Mouse (Mus musculus) limb, embryonic 11.5 days (tissue): ENCODE results near the gene Zfp341. TPM values are rescaled to one million over a fixed set of nuclear protein-coding genes. Genes with fewer than 3 reads are reported as not detected.

Experiments used
- ATAC-seq: fragments of 200-750 bp; cut with Nextera tagmentation; 2 replicates; pipeline ENCODE4 v1.8.0; 2017; ENCODE audit warnings: low read depth; ENCODE audit not compliant: insufficient number of reproducible peaks, low FRiP score, low TSS enrichment
- DNase-seq: peaks from one replicate; pipeline ENCODE4 v3.0.0-alpha.2; 2015; ENCODE audit warnings: low spot score
- H3K27ac ChIP-seq: fragments of 300-500 bp; sonication (generic); replicated peaks from 2 replicates; pipeline ENCODE4 v1.5.1; 2014; ENCODE audit warnings: low read depth, mild to moderate bottlenecking, low read length
- H3K27me3 ChIP-seq: fragments of 300-500 bp; sonication (generic); 2 replicates; pipeline ENCODE4 v1.6.1; 2014; ENCODE audit warnings: mild to moderate bottlenecking, low read length, mixed read lengths; ENCODE audit not compliant: control insufficient read depth, insufficient read depth
- H3K36me3 ChIP-seq: fragments of 300-500 bp; sonication (generic); 2 replicates; pipeline ENCODE4 v1.6.1; 2014; ENCODE audit warnings: mild to moderate bottlenecking, low read length, moderate library complexity, mixed read lengths; ENCODE audit not compliant: control insufficient read depth, insufficient read depth
- H3K4me1 ChIP-seq: fragments of 300-500 bp; sonication (generic); 2 replicates; pipeline ENCODE4 v1.6.1; 2014; ENCODE audit warnings: low read length, mixed read lengths; ENCODE audit not compliant: control insufficient read depth, insufficient read depth
- H3K4me2 ChIP-seq: fragments of 300-500 bp; sonication (generic); 2 replicates; pipeline ENCODE4 v1.6.1; 2014; ENCODE audit warnings: low read depth, mild to moderate bottlenecking, moderate library complexity; ENCODE audit not compliant: severe bottlenecking
- H3K4me3 ChIP-seq: fragments of 300-500 bp; sonication (generic); 2 replicates; pipeline ENCODE4 v1.5.1; 2014; ENCODE audit warnings: low read depth, low read length
- H3K9ac ChIP-seq: fragments of 300-500 bp; sonication (generic); 2 replicates; pipeline ENCODE4 v1.6.1; 2014; ENCODE audit warnings: mild to moderate bottlenecking, low read length
- H3K9me3 ChIP-seq: fragments of 300-500 bp; sonication (generic); 2 replicates; pipeline ENCODE4 v1.6.1; 2016; ENCODE audit warnings: low read length; ENCODE audit not compliant: control insufficient read depth
- WGBS: fragments of 180-500 bp; shearing (Covaris S2); extraction: QIAGEN DNeasy Blood & Tissue Kit; methylation state at CpG from one replicate; pipeline ENCODE4 v1.1.7; 2014; 5-methylcytosine and 5-hydroxymethylcytosine counted together
- polyA plus RNA-seq: library from polyadenylated mRNA; unstranded; fragments of >200 nt; fragmentation: Nextera tagmentation; extraction: Ambion mirVana; gene quantifications from 2 replicates; pipeline ENCODE4 v1.2.1, GENCODE M21; 2014

The Zfp341 gene
- polyA plus RNA-seq, 1 experiment from 2014 or later, result 0.91 TPM

DNA sequence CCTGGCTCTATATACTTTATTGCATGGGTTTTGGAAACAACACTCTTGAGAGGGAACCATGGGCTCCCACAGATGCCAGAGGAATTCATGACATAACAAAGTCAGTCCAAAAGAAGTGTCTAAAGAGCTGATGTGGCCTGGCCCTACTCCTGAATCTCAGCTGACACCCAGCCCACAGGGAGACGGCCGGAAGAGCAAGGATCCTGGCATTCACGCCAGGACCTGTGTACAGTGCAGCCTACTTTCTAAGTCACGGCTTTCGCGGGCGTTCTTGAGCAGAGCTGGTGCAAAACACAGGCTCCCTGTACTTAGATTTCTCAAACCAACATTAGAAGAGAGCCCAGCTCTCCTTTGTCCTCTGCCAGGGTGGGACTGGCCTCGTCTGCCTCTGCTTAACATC lies 32.5 kb upstream of the Zfp341 start:
- no peak overlapping the region for H3K4me3 ChIP-seq
- H3K4me2 ChIP-seq, result no peak overlapping the region
- H3K9me3 ChIP-seq, result no peaks in the 10 kb centered on the region
- DNase-seq (no peak), ATAC-seq (no peak)
- H3K9ac ChIP-seq, result no peak overlapping the region
- no peak overlapping the region for H3K27ac ChIP-seq
- H3K36me3 ChIP-seq, result no peaks in the 10 kb centered on the region
- WGBS, result 90% methylated on average over 8 of the region's 8 CpGs
- no peaks in the 10 kb centered on the region for H3K27me3 ChIP-seq
- H3K4me1 ChIP-seq, result peaks cover 1% of the 10 kb centered on the region

DNA sequence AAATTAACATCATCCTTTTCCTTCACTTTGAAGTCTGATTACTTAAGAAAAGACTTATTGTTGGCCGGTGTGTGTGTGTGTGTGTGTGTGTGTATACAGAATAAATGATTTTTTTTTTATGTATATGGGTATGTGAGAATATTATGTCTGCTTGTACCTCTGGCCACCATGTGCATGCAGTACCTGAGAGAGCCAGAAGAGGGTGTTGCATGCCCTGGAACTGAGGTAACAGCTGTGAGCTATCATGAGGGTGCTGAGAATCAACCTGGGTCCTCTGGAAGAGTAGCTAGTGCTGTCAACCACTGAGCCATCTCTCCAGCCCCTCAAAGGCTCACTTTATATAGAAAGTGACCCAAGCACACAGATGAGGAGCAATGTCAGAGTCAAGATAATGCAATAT lies 31.7 kb upstream of the Zfp341 start:
- Histone ChIP-seq H3K27ac (no peak overlapping the region), H3K9me3 (no peaks in the 10 kb centered on the region), H3K9ac (no peak overlapping the region), H3K4me1 (peaks cover 5% of the 10 kb centered on the region), H3K27me3 (no peaks in the 10 kb centered on the region), H3K4me3 (no peak overlapping the region), H3K36me3 (no peaks in the 10 kb centered on the region), H3K4me2 (no peak overlapping the region)
- no peak for ATAC-seq
- no peak for DNase-seq
- whole genome bisulfite sequencing, result 90% methylated on average over 1 of the region's 1 CpGs

DNA sequence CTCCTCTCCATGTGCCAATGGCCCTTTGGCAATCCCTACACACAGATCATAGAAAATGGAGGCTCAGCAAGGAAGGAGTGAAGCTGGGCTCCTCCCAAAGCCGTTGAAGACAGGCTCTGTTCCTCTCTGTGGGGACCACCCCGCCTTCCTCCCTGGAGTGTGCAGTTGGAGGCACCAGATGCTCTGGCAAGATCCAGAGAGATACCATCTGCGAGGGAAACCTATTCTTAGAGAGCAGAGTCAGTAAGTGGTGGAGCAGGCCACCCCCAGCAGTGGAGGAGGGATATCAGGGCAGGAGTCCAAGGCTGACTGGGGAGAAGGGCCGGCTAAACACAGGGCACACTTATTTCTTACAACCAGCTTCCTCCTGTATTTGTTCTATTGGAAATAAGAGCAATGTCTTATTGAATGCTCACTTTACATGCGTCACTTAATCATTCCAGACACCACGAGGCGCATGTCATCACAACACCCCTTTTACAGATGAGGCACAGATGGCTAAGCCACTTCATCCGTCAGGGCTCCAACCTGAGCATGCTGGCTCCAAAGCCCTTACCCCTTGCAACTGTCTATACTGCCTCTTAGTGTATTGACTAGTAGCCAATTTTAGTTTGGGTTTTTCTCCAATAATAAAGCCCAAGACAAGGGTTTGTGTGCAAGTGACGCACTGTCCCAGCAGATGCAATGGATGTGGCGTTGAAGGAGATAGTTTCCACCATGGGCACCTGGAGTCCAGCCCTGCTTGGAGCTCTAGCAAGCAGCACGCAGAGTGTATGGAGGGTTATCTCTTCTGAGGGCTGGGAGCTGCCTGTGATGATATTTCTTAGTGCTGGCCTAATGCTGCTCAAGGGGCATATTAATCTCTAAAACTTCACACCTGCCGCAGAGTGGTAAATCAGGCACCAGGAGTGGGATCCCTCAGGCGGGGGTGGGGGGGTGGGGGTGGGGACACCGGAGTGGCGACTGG lies 28.9 kb upstream of the Zfp341 start:
- H3K27me3 ChIP-seq, result no peaks in the 10 kb centered on the region
- no peaks in the 10 kb centered on the region for H3K36me3 ChIP-seq
- H3K27ac ChIP-seq, result no peak overlapping the region
- ATAC-seq (no peak), DNase-seq (no peak)
- no peak overlapping the region for H3K9ac ChIP-seq
- H3K4me3 ChIP-seq, result no peak overlapping the region
- WGBS, result 68% methylated on average over 15 of the region's 15 CpGs
- H3K9me3 ChIP-seq, result no peaks in the 10 kb centered on the region
- no peak overlapping the region for H3K4me2 ChIP-seq
- H3K4me1 ChIP-seq, result peaks cover 5% of the 10 kb centered on the region; the same call in 1 of the 2 replicates

DNA sequence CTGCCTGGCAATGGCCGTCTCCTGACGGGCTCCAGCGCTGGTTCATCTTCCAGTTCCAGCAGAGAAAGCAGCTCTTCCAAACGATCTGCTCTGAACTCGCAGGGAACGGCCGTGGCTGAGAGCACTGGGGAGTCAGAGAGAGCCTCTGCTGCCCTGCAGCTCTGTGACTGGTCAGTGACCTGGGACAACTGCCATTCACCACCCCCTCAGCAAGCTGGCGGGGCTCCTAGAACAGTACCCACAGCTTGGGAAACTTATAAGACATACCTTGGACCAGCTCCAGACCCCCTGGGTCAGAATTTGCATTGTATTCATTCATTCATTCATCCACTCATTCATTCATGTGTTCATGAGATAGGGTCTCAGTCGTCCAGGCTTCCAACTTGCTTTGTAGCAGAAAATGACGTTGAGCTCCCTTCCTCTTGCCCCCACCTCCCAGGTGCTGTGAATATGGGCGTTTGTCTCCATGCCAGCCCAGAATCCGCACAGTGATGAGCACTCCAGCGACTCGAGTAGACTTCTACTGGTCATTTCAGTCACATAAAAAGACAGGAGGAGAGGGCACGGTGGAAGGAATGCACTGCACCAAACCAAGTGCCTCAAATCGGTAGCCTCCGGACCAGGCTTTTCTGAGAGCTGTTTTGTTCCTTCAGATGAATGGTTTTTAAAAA lies 28.0 kb upstream of the Zfp341 start:
- Histone ChIP-seq H3K27ac (no peak overlapping the region), H3K4me2 (no peak overlapping the region), H3K9ac (no peak overlapping the region), H3K9me3 (no peaks in the 10 kb centered on the region), H3K4me1 (peaks cover 5% of the 10 kb centered on the region; the same call in 1 of the 2 replicates), H3K4me3 (no peak overlapping the region), H3K27me3 (no peaks in the 10 kb centered on the region), H3K36me3 (no peaks in the 10 kb centered on the region)
- WGBS, result 67% methylated on average over 17 of the region's 17 CpGs
- no peak for ATAC-seq
- DNase-seq, result no peak

DNA sequence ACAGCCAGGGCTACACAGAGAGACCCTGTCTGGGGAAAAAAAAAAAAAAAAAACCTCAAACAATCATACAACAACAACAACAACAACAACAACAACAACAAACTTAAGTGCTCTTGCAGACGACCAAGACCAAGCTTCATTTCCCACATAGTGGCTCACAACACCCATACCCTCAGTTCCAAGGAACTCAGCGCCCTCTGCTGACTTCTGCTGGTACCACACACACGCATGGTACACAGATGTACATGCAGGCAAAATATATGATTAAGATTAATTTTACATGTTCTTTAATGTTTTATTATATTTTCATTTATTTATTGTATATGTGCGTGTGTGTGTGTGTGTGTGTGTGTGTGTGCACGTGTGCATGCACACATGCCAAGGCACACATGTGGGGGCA lies 26.7 kb upstream of the Zfp341 start:
- DNase-seq (peak; percentile 62), ATAC-seq (no peak)
- Histone ChIP-seq H3K27ac (no peak overlapping the region), H3K4me1 (peaks cover 5% of the 10 kb centered on the region; the same call in 1 of the 2 replicates), H3K4me2 (no peak overlapping the region), H3K9me3 (no peaks in the 10 kb centered on the region), H3K9ac (no peak overlapping the region), H3K36me3 (no peaks in the 10 kb centered on the region), H3K4me3 (no peak overlapping the region), H3K27me3 (no peaks in the 10 kb centered on the region)
- WGBS, result 78% methylated on average over 5 of the region's 5 CpGs

DNA sequence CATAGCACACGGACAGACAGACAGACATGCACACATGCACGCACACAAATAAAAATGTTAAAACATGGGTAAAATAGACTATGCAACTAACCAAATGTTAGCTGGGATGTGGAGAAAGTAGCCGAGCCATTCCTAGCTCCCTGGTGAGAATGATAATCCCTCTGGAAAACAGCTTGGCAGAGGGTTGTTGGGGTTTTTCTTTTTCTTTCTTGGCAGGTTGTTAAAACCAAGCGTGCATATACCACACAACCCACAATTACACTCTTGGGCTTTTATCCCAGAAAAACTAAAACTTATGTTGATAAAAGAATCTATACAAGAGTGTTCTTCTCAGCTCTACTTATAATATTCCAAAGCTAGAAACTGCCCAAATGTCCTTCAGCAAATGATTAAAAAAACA lies 24.0 kb upstream of the Zfp341 start:
- H3K27me3 ChIP-seq, result no peaks in the 10 kb centered on the region
- H3K4me3 ChIP-seq, result no peak overlapping the region
- H3K4me1 ChIP-seq, result peaks cover 5% of the 10 kb centered on the region; the same call in 1 of the 2 replicates
- no peak overlapping the region for H3K4me2 ChIP-seq
- WGBS, result 81% methylated on average over 4 of the region's 4 CpGs
- DNase-seq (no peak), ATAC-seq (no peak)
- H3K9ac ChIP-seq, result no peak overlapping the region
- H3K36me3 ChIP-seq, result no peaks in the 10 kb centered on the region
- no peak overlapping the region for H3K27ac ChIP-seq
- peaks cover 2% of the 10 kb centered on the region; the same call in 1 of the 2 replicates for H3K9me3 ChIP-seq

DNA sequence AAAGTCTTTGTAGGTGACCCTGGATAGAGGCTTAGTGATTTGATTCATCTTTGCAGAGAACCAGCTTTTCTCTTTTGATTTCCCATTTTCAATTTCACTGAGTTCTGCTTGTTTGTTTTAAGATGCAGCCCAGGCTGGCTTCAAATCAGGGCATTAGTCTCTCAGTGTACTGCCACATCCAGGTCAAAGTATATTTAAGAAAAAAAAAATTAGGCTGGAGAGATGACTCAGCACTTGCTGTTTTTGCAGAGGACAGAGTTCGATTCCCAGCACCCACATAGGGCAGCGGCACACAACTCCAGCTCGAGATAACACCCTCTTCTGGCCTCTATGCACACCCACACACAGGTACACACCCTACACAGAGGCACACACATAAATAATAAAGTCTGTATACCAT lies 21.9 kb upstream of the Zfp341 start:
- Histone ChIP-seq H3K4me3 (no peak overlapping the region), H3K27me3 (no peaks in the 10 kb centered on the region), H3K4me2 (no peak overlapping the region), H3K27ac (no peak overlapping the region), H3K9ac (no peak overlapping the region), H3K4me1 (no peaks in the 10 kb centered on the region), H3K9me3 (peaks cover 2% of the 10 kb centered on the region; the same call in 1 of the 2 replicates), H3K36me3 (no peaks in the 10 kb centered on the region)
- DNase-seq (no peak), ATAC-seq (no peak)
- WGBS, result 85% methylated on average over 3 of the region's 3 CpGs

DNA sequence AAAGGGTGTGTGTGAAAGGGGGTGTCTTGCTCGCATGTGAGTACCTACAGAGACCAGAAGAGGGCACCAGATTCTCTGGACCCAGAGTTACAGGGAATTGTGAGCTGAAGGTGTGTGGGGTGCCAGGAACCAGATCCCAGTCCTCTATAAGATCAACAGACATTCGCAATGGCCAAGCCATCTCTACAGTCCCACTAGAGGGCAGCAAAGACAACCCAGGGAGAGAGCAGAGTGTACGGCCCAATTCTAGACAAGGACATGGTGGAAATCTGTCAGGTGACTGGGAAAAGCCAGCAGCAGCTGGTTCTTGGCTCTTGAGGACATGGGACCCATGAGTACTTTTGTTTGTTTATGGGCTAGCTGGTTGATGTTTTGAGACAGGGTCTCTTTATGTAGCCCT lies 20.1 kb upstream of the Zfp341 start:
- DNase-seq (peak; percentile 36), ATAC-seq (no peak)
- no peaks in the 10 kb centered on the region for H3K36me3 ChIP-seq
- peaks cover 2% of the 10 kb centered on the region; the same call in 1 of the 2 replicates for H3K9me3 ChIP-seq
- no peak overlapping the region for H3K4me2 ChIP-seq
- 70% methylated on average over 3 of the region's 3 CpGs for whole genome bisulfite sequencing
- no peaks in the 10 kb centered on the region for H3K4me1 ChIP-seq
- no peak overlapping the region for H3K4me3 ChIP-seq
- no peaks in the 10 kb centered on the region for H3K27me3 ChIP-seq
- no peak overlapping the region for H3K9ac ChIP-seq
- H3K27ac ChIP-seq, result no peak overlapping the region
